Mouse (Mus musculus): ENCODE measurements around the gene Slc22a6. TPM values are rescaled to one million over a fixed set of nuclear protein-coding genes. Genes with fewer than 3 reads are reported as not detected.

Gene Slc22a6
- polyA plus RNA-seq, 1 experiment from 2014 or later: not detected

DNA sequence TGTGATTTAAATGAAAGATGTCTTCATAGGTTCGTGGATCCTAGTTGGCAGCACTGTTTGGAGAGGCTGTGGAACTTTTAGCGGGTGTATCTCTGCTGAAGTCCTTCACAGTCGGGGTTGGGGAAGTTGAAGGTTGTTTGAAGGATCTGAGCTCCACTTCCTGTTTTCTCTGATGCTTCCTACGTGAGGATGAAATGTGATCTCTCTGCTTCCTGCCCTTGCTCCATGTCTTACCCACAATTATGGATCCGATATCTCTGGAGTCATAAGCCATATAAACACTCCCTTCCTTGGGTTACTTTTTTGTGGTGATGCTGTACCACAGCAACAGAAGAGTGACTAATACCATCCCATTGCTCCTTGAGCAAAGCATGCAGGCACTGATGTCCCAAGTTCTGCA is 24.2 kb downstream of the Slc22a6 start:
- DNase-seq (no peak), ATAC-seq (no peak)
- no peak overlapping the region for H3K27ac ChIP-seq (ENCODE audit: low read depth)
- H3K9me3 ChIP-seq (ENCODE audit: low read length): no peaks in the 10 kb centered on the region
- no peak overlapping the region for H3K9ac ChIP-seq (replicated peaks)
- WGBS (ENCODE audit: insufficient replicate concordance): 24% methylated on average over 5 of the region's 5 CpGs
- TF ChIP-seq EP300 (IDR thresholded peaks at IDR 0.05; ENCODE audit: low read depth) (no peak), CTCF (IDR thresholded peaks at IDR 0.05; ENCODE audit: low read depth) (no peak)
- H3K4me2 ChIP-seq (ENCODE audit: low read depth, low read length): no peak overlapping the region
- no peaks in the 10 kb centered on the region for H3K4me1 ChIP-seq (ENCODE audit: insufficient read depth)
- no peaks in the 10 kb centered on the region for H3K36me3 ChIP-seq (replicated peaks; ENCODE audit: insufficient read depth, low read length)
- H3K4me3 ChIP-seq (ENCODE audit: low read depth, low read length): no peak overlapping the region
- no peaks in the 10 kb centered on the region for H3K27me3 ChIP-seq (ENCODE audit: insufficient read depth, low read length)

GRCm38 (mm10) chr19:8646393-8646792 is 28.6 kb downstream of the Slc22a6 start:
- H3K4me1 ChIP-seq (ENCODE audit: insufficient read depth): no peaks in the 10 kb centered on the region
- DNase-seq: no peak
- H3K36me3 ChIP-seq (replicated peaks; ENCODE audit: insufficient read depth, low read length): no peaks in the 10 kb centered on the region
- H3K27ac ChIP-seq (ENCODE audit: low read depth): no peak overlapping the region
- H3K27me3 ChIP-seq (ENCODE audit: insufficient read depth, low read length): no peaks in the 10 kb centered on the region
- no peak overlapping the region for H3K9ac ChIP-seq (replicated peaks)
- WGBS (ENCODE audit: insufficient replicate concordance): 69% methylated on average over 2 of the region's 2 CpGs
- ATAC-seq: no peak
- H3K9me3 ChIP-seq (ENCODE audit: low read length): no peaks in the 10 kb centered on the region
- no peak for TF ChIP-seq EP300 (IDR thresholded peaks at IDR 0.05; ENCODE audit: low read depth)
- TF ChIP-seq CTCF (IDR thresholded peaks at IDR 0.05; ENCODE audit: low read depth): no peak
- H3K4me2 ChIP-seq (ENCODE audit: low read depth, low read length): no peak overlapping the region
- no peak overlapping the region for H3K4me3 ChIP-seq (ENCODE audit: low read depth, low read length)

DNA sequence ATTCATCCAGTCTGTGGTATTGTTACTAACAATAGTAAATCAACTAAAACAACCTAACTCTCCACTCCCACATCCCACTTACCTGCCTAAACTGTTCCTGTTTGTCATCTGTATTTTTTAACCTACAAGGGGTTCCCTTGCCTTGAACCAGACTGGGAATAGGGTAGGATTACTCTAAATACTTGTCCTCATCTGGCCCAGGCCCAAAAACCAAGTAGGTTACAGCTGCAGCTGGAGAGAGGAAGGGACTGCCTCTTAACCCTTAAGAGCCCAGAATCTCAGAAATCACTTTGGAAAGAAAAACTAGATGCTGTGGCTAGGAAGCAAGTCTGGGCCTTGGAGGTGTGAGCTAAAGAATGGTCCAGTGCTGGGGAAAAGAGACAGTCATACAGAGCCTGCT is 38.0 kb downstream of the Slc22a6 start:
- TF ChIP-seq EP300 (IDR thresholded peaks at IDR 0.05; ENCODE audit: low read depth): no peak
- TF ChIP-seq CTCF (IDR thresholded peaks at IDR 0.05; ENCODE audit: low read depth): no peak
- Histone ChIP-seq H3K9me3 (ENCODE audit: low read length) (no peaks in the 10 kb centered on the region), H3K27ac (ENCODE audit: low read depth) (no peak overlapping the region), H3K4me2 (ENCODE audit: low read depth, low read length) (no peak overlapping the region), H3K27me3 (ENCODE audit: insufficient read depth, low read length) (no peaks in the 10 kb centered on the region), H3K9ac (replicated peaks) (no peak overlapping the region), H3K4me3 (ENCODE audit: low read depth, low read length) (no peak overlapping the region), H3K4me1 (ENCODE audit: insufficient read depth) (no peaks in the 10 kb centered on the region), H3K36me3 (replicated peaks; ENCODE audit: insufficient read depth, low read length) (no peaks in the 10 kb centered on the region)
- ATAC-seq (no peak), DNase-seq (no peak)

DNA sequence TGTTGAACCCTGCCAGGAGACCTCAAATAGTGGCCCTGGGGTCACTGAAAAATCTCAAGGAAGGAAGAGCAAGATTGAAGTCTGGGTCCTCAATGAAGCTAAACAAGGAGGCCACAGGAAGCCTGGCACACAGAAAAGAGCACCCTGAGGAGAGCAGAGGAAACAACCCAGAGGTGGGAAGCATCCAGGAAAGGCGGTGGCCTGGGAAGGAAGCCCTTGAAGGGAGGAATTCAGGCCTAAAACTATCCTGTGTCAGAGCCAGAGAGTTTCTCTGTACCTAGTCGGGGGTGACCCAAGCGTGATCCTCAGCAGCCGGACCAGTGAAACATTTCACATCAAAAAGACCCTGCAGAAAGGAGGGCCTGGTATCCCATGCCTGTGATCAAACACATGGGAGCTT is 38.5 kb downstream of the Slc22a6 start:
- Histone ChIP-seq H3K9me3 (ENCODE audit: low read length) (no peaks in the 10 kb centered on the region), H3K27ac (ENCODE audit: low read depth) (no peak overlapping the region), H3K4me2 (ENCODE audit: low read depth, low read length) (no peak overlapping the region), H3K27me3 (ENCODE audit: insufficient read depth, low read length) (no peaks in the 10 kb centered on the region), H3K36me3 (replicated peaks; ENCODE audit: insufficient read depth, low read length) (no peaks in the 10 kb centered on the region), H3K4me3 (ENCODE audit: low read depth, low read length) (no peak overlapping the region), H3K4me1 (ENCODE audit: insufficient read depth) (no peaks in the 10 kb centered on the region), H3K9ac (replicated peaks) (no peak overlapping the region)
- ATAC-seq (no peak), DNase-seq (no peak)
- WGBS (ENCODE audit: insufficient replicate concordance): 67% methylated on average over 4 of the region's 4 CpGs
- TF ChIP-seq CTCF (IDR thresholded peaks at IDR 0.05; ENCODE audit: low read depth): no peak
- no peak for TF ChIP-seq EP300 (IDR thresholded peaks at IDR 0.05; ENCODE audit: low read depth)

DNA sequence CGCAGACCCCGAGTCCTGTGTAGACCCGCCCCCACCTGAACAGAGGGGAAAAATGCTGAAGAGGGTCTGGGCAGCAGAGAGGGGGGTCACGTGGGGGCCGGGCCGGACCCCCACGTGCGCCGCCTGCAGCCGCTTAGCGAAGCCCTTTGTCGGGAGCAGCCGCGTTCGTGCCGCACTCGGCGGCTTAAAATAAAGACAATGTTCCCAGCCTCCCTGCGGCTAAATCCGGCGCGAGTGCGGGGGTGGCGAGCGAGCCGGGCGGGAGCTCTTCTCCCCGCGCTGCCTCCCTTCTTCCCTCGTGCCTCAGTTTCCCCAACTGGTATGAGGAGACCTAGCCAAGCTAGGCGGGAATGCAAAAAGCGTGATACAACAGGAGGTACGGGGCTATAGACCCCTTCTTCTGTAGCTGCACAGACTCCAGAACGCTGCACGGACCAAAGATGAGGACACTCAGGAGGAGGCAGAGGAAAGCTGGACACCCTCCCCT is 44.0 kb downstream of the Slc22a6 start:
- ATAC-seq (peak; percentile 20; the same call in 1 of the 2 replicates), DNase-seq (no peak)
- Histone ChIP-seq H3K4me2 (ENCODE audit: low read depth, low read length) (peak overlapping the region; percentile 76), H3K9me3 (ENCODE audit: low read length) (no peaks in the 10 kb centered on the region), H3K4me3 (ENCODE audit: low read depth, low read length) (peak overlapping the region; percentile 42), H3K36me3 (replicated peaks; ENCODE audit: insufficient read depth, low read length) (no peaks in the 10 kb centered on the region), H3K4me1 (ENCODE audit: insufficient read depth) (peaks cover 17% of the 10 kb centered on the region), H3K27ac (ENCODE audit: low read depth) (no peak overlapping the region), H3K27me3 (ENCODE audit: insufficient read depth, low read length) (no peaks in the 10 kb centered on the region), H3K9ac (replicated peaks) (no peak overlapping the region)
- TF ChIP-seq EP300 (IDR thresholded peaks at IDR 0.05; ENCODE audit: low read depth): no peak
- TF ChIP-seq CTCF (IDR thresholded peaks at IDR 0.05; ENCODE audit: low read depth): no peak
- 2% methylated on average over 35 of the region's 35 CpGs for WGBS (ENCODE audit: insufficient replicate concordance)

GRCm38 (mm10) chr19:8662337-8662736 is 44.5 kb downstream of the Slc22a6 start:
- H3K27ac ChIP-seq (ENCODE audit: low read depth): no peak overlapping the region
- TF ChIP-seq EP300 (IDR thresholded peaks at IDR 0.05; ENCODE audit: low read depth) (no peak), CTCF (IDR thresholded peaks at IDR 0.05; ENCODE audit: low read depth) (peak; percentile 75)
- H3K36me3 ChIP-seq (replicated peaks; ENCODE audit: insufficient read depth, low read length): no peaks in the 10 kb centered on the region
- H3K4me3 ChIP-seq (ENCODE audit: low read depth, low read length): peak overlapping the region; percentile 42
- DNase-seq: peak; percentile 74
- peak; percentile 60; the same call in 1 of the 2 replicates for ATAC-seq
- H3K4me1 ChIP-seq (ENCODE audit: insufficient read depth): peaks cover 17% of the 10 kb centered on the region
- H3K4me2 ChIP-seq (ENCODE audit: low read depth, low read length): peak overlapping the region; percentile 76
- H3K27me3 ChIP-seq (ENCODE audit: insufficient read depth, low read length): no peaks in the 10 kb centered on the region
- H3K9ac ChIP-seq (replicated peaks): no peak overlapping the region
- no peaks in the 10 kb centered on the region for H3K9me3 ChIP-seq (ENCODE audit: low read length)
- 4% methylated on average over 11 of the region's 11 CpGs for WGBS (ENCODE audit: insufficient replicate concordance)
